Mouse (Mus musculus) MEL (cell line): ENCODE data around the gene Nubpl.

Experiments used
- CTCF ChIP-seq, 3 experiments: IDR thresholded peaks in 2 of 3; conservative IDR thresholded peaks in 1 of 3; 2 replicates each; pipeline ENCODE4 v1.5.1; 2011 to 2012; ENCODE audit warnings: low read length in 3 of 3, low read depth in 2 of 3, mild to moderate bottlenecking in 2 of 3, improper control_type of control experiment in 1 of 3, inconsistent platforms in 1 of 3, mixed read lengths in 1 of 3, moderate library complexity in 1 of 3; ENCODE audit not compliant: control insufficient read depth in 1 of 3, insufficient read depth in 1 of 3, poor library complexity in 1 of 3, severe bottlenecking in 1 of 3
- EP300 ChIP-seq, 2 experiments: IDR thresholded peaks; 2 replicates each; pipeline ENCODE4 v1.6.1; 2011; ENCODE audit warnings: improper control_type of control experiment in 2 of 2, low read length in 2 of 2, low read depth in 1 of 2, mild to moderate bottlenecking in 1 of 2
- GATA1 ChIP-seq: IDR thresholded peaks from 2 replicates; pipeline ENCODE4 v1.6.1; 2011; ENCODE audit warnings: low read depth, low read length, improper control_type of control experiment
- MXI1 ChIP-seq: IDR thresholded peaks from 2 replicates; pipeline ENCODE4 v1.6.1; 2011; ENCODE audit warnings: mild to moderate bottlenecking, low read depth, low read length, improper control_type of control experiment
- NELFE ChIP-seq: IDR thresholded peaks from 2 replicates; pipeline ENCODE4 v1.6.1; 2011; ENCODE audit warnings: low read depth, low read length, improper control_type of control experiment
- USF1 ChIP-seq: IDR thresholded peaks from 2 replicates; pipeline ENCODE4 v1.6.1; 2014; ENCODE audit warnings: low read depth, mild to moderate bottlenecking, inconsistent platforms, low read length, improper control_type of control experiment, moderate library complexity

DNA sequence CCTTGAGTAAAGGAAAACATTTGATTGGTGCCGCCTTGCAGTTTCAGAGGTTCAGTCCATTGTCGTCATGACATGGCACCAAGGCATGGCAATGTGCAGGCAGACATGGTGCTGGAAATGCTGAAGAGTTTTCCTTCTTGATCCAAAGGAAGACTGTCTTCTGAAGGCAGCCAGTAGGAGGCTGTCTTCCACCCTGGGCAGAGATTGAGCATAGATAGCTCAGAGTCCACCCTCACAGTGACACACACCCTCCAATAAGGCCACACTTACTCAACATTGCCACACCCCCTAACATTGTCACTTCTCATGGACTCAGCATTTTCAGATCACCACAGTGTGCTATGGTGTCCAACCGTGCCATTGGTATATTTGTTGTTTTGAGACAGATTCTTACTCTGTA lies 54.5 kb downstream of the Nubpl start:
- no peak for TF ChIP-seq EP300 (IDR thresholded peaks at IDR 0.05; ENCODE audit: low read depth in 1 of 2, low read length in 2 of 2)
- no peak for TF ChIP-seq CTCF (IDR thresholded peaks at IDR 0.05 in 2 of 3, conservative IDR thresholded peaks at IDR 0.05 in 1 of 3; ENCODE audit: control insufficient read depth in 1 of 3, insufficient read depth in 1 of 3, low read depth in 2 of 3, low read length in 3 of 3, poor library complexity in 1 of 3, severe bottlenecking in 1 of 3)
- no peak for TF ChIP-seq GATA1
- no peak for TF ChIP-seq USF1
- TF ChIP-seq NELFE, result no peak
- no peak for TF ChIP-seq MXI1
